Mouse (Mus musculus) MEL (cell line): Measurements from ENCODE around the gene Tmem42. TPM values are rescaled to one million over a fixed set of nuclear protein-coding genes. Genes with fewer than 3 reads are reported as not detected.

Experiments
- DNase-seq: peaks from one replicate; pipeline ENCODE4 v3.0.0; 2011; ENCODE audit warnings: low read depth, low spot score
- H3K27ac ChIP-seq: 2 replicates; pipeline ENCODE4 v1.5.1; 2012; ENCODE audit warnings: low read depth, mild to moderate bottlenecking, control low read depth, low read length, moderate library complexity; ENCODE audit not compliant: control insufficient read depth
- H3K27me3 ChIP-seq, 2 experiments: fragments of 150-350 bp in 1 of 2; sonication (generic) in 1 of 2; 2 replicates each; pipeline ENCODE4 v1.6.1; 2012; ENCODE audit warnings: low read length in 2 of 2, mild to moderate bottlenecking in 2 of 2, improper control_type of control experiment in 1 of 2, moderate library complexity in 1 of 2; ENCODE audit not compliant: insufficient read depth in 2 of 2, control insufficient read depth in 1 of 2
- H3K36me3 ChIP-seq, 2 experiments: 2 replicates each; pipeline ENCODE4 v1.6.1; 2012 to 2014; ENCODE audit warnings: low read length in 2 of 2, improper control_type of control experiment in 1 of 2, inconsistent platforms in 1 of 2, mild to moderate bottlenecking in 1 of 2; ENCODE audit not compliant: insufficient read depth in 2 of 2, control insufficient read depth in 1 of 2
- H3K4me1 ChIP-seq, 2 experiments: fragments of 150-350 bp in 1 of 2; sonication (generic) in 1 of 2; 2 replicates each; pipeline ENCODE4 v1.6.1; 2012; ENCODE audit warnings: low read length in 2 of 2, improper control_type of control experiment in 1 of 2, mild to moderate bottlenecking in 1 of 2; ENCODE audit not compliant: insufficient read depth in 2 of 2, control insufficient read depth in 1 of 2
- H3K4me3 ChIP-seq, 2 experiments: fragments of 150-350 bp in 1 of 2; sonication (generic) in 1 of 2; 2 replicates each; pipeline ENCODE4 v1.5.1; 2012; ENCODE audit warnings: low read depth in 2 of 2, low read length in 2 of 2, mild to moderate bottlenecking in 2 of 2, moderate library complexity in 2 of 2, control low read depth in 1 of 2, improper control_type of control experiment in 1 of 2; ENCODE audit not compliant: control insufficient read depth in 1 of 2, insufficient read depth in 1 of 2
- H3K79me2 ChIP-seq: 2 replicates; pipeline ENCODE4 v1.6.1; 2012; ENCODE audit warnings: mild to moderate bottlenecking, low read length, moderate library complexity; ENCODE audit not compliant: control insufficient read depth, poor library complexity, insufficient read depth
- H3K9ac ChIP-seq: 2 replicates; pipeline ENCODE4 v1.6.1; 2012; ENCODE audit warnings: low read depth, mild to moderate bottlenecking, control low read depth, low read length, moderate library complexity; ENCODE audit not compliant: control insufficient read depth, poor library complexity, severe bottlenecking
- H3K9me3 ChIP-seq: fragments of 150-350 bp; sonication (generic); replicated peaks from 2 replicates; pipeline ENCODE4 v1.6.1; 2012; ENCODE audit warnings: mild to moderate bottlenecking, low read length, improper control_type of control experiment, moderate library complexity; ENCODE audit not compliant: insufficient read depth
- BHLHE40 ChIP-seq: IDR thresholded peaks from 2 replicates; pipeline ENCODE4 v1.6.1; 2012; ENCODE audit warnings: low read depth, mild to moderate bottlenecking, inconsistent platforms, low read length, improper control_type of control experiment, borderline replicate concordance
- CHD1 ChIP-seq: IDR thresholded peaks from 2 replicates; pipeline ENCODE4 v1.6.1; 2012; ENCODE audit warnings: low read depth, mild to moderate bottlenecking, inconsistent platforms, low read length, improper control_type of control experiment
- CHD2 ChIP-seq: IDR thresholded peaks from 2 replicates; pipeline ENCODE4 v1.6.1; 2011; ENCODE audit warnings: low read length, improper control_type of control experiment
- CTCF ChIP-seq, 3 experiments: IDR thresholded peaks in 2 of 3; conservative IDR thresholded peaks in 1 of 3; 2 replicates each; pipeline ENCODE4 v1.5.1; 2011 to 2012; ENCODE audit warnings: low read length in 3 of 3, low read depth in 2 of 3, mild to moderate bottlenecking in 2 of 3, improper control_type of control experiment in 1 of 3, inconsistent platforms in 1 of 3, mixed read lengths in 1 of 3, moderate library complexity in 1 of 3; ENCODE audit not compliant: control insufficient read depth in 1 of 3, insufficient read depth in 1 of 3, poor library complexity in 1 of 3, severe bottlenecking in 1 of 3
- E2F4 ChIP-seq: IDR thresholded peaks from 2 replicates; pipeline ENCODE4 v1.6.1; 2011; ENCODE audit warnings: low read depth, low read length, improper control_type of control experiment, borderline replicate concordance
- ELF1 ChIP-seq: IDR thresholded peaks from 2 replicates; pipeline ENCODE4 v1.6.1; 2014; ENCODE audit warnings: low read depth, mild to moderate bottlenecking, inconsistent platforms, low read length, improper control_type of control experiment, moderate library complexity
- EP300 ChIP-seq, 2 experiments: IDR thresholded peaks; 2 replicates each; pipeline ENCODE4 v1.6.1; 2011; ENCODE audit warnings: improper control_type of control experiment in 2 of 2, low read length in 2 of 2, low read depth in 1 of 2, mild to moderate bottlenecking in 1 of 2
- GABPA ChIP-seq: IDR thresholded peaks from 2 replicates; pipeline ENCODE4 v1.6.1; 2012; ENCODE audit warnings: low read depth, mild to moderate bottlenecking, inconsistent platforms, low read length, improper control_type of control experiment, moderate library complexity
- GATA1 ChIP-seq: IDR thresholded peaks from 2 replicates; pipeline ENCODE4 v1.6.1; 2011; ENCODE audit warnings: low read depth, low read length, improper control_type of control experiment
- HCFC1 ChIP-seq: IDR thresholded peaks from 2 replicates; pipeline ENCODE4 v1.6.1; 2012; ENCODE audit warnings: low read depth, mild to moderate bottlenecking, inconsistent platforms, low read length, improper control_type of control experiment, moderate library complexity
- JUND ChIP-seq: IDR thresholded peaks from 2 replicates; pipeline ENCODE4 v1.6.1; 2011; ENCODE audit warnings: low read depth, mild to moderate bottlenecking, improper control_type of control experiment, low read length
- KAT2A ChIP-seq: conservative IDR thresholded peaks from 2 replicates; pipeline ENCODE4 v1.6.1; 2012; ENCODE audit warnings: low read depth, low read length, improper control_type of control experiment, inconsistent platforms
- MAFK ChIP-seq: IDR thresholded peaks from 2 replicates; pipeline ENCODE4 v1.6.1; 2011; ENCODE audit warnings: low read depth, mild to moderate bottlenecking, low read length, improper control_type of control experiment, borderline replicate concordance
- MAZ ChIP-seq: IDR thresholded peaks from 2 replicates; pipeline ENCODE4 v1.6.1; 2012; ENCODE audit warnings: low read depth, mild to moderate bottlenecking, inconsistent platforms, low read length, improper control_type of control experiment
- MEF2A ChIP-seq: IDR thresholded peaks from 2 replicates; pipeline ENCODE4 v1.6.1; 2014; ENCODE audit warnings: low read depth, mild to moderate bottlenecking, inconsistent platforms, low read length, improper control_type of control experiment; ENCODE audit not compliant: poor library complexity, insufficient replicate concordance, severe bottlenecking; ENCODE audit errors: extremely low read depth
- MXI1 ChIP-seq: IDR thresholded peaks from 2 replicates; pipeline ENCODE4 v1.6.1; 2011; ENCODE audit warnings: mild to moderate bottlenecking, low read depth, low read length, improper control_type of control experiment
- MYB ChIP-seq: IDR thresholded peaks from 2 replicates; pipeline ENCODE4 v1.6.1; 2011; ENCODE audit warnings: mild to moderate bottlenecking, low read depth, low read length, improper control_type of control experiment
- NELFE ChIP-seq: IDR thresholded peaks from 2 replicates; pipeline ENCODE4 v1.6.1; 2011; ENCODE audit warnings: low read depth, low read length, improper control_type of control experiment
- POLR2A ChIP-seq, 2 experiments: IDR thresholded peaks; 2 replicates each; pipeline ENCODE4 v1.6.1; 2011 to 2012; ENCODE audit warnings: low read length in 2 of 2, mild to moderate bottlenecking in 2 of 2, control low read depth in 1 of 2, improper control_type of control experiment in 1 of 2, low read depth in 1 of 2, moderate library complexity in 1 of 2; ENCODE audit not compliant: control insufficient read depth in 1 of 2, insufficient read depth in 1 of 2, poor library complexity in 1 of 2
- POLR2AphosphoS2 ChIP-seq: IDR thresholded peaks from 2 replicates; pipeline ENCODE4 v1.6.1; 2011; ENCODE audit warnings: low read length, improper control_type of control experiment
- POLR2AphosphoS5 ChIP-seq: IDR thresholded peaks from 2 replicates; pipeline ENCODE4 v1.6.1; 2012; ENCODE audit warnings: low read depth, borderline replicate concordance, mild to moderate bottlenecking, inconsistent platforms, low read length, moderate library complexity, mixed read lengths
- RCOR1 ChIP-seq: IDR thresholded peaks from 2 replicates; pipeline ENCODE4 v1.6.1; 2012; ENCODE audit warnings: low read depth, mild to moderate bottlenecking, inconsistent platforms, low read length, improper control_type of control experiment
- SIN3A ChIP-seq: IDR thresholded peaks from 2 replicates; pipeline ENCODE4 v1.6.1; 2012; ENCODE audit warnings: low read length, improper control_type of control experiment, inconsistent platforms
- TAL1 ChIP-seq: IDR thresholded peaks from 2 replicates; pipeline ENCODE4 v1.6.1; 2012; ENCODE audit warnings: mild to moderate bottlenecking, inconsistent platforms, low read length, moderate library complexity, mixed read lengths
- TCF12 ChIP-seq: IDR thresholded peaks from 2 replicates; pipeline ENCODE4 v1.6.1; 2014; ENCODE audit warnings: low read depth, mild to moderate bottlenecking, inconsistent platforms, low read length, improper control_type of control experiment, moderate library complexity
- UBTF ChIP-seq: IDR thresholded peaks from 2 replicates; pipeline ENCODE4 v1.6.1; 2012; ENCODE audit warnings: low read depth, mild to moderate bottlenecking, inconsistent platforms, low read length, improper control_type of control experiment, moderate library complexity, borderline replicate concordance; ENCODE audit not compliant: insufficient read depth
- USF1 ChIP-seq: IDR thresholded peaks from 2 replicates; pipeline ENCODE4 v1.6.1; 2014; ENCODE audit warnings: low read depth, mild to moderate bottlenecking, inconsistent platforms, low read length, improper control_type of control experiment, moderate library complexity
- ZC3H11A ChIP-seq: IDR thresholded peaks from 2 replicates; pipeline ENCODE4 v1.6.1; 2012; ENCODE audit warnings: low read depth, mild to moderate bottlenecking, inconsistent platforms, low read length, improper control_type of control experiment
- ZMIZ1 ChIP-seq: IDR thresholded peaks from 2 replicates; pipeline ENCODE4 v1.6.1; 2012; ENCODE audit warnings: low read depth, mild to moderate bottlenecking, inconsistent platforms, low read length, improper control_type of control experiment, moderate library complexity
- polyA plus RNA-seq, 2 experiments: library from polyadenylated mRNA; stranded (reverse) in 1 of 2; unstranded in 1 of 2; fragments of >175 nt in 1 of 2; fragments of >200 nt in 1 of 2; gene quantifications; 2 replicates each; pipeline versions ENCODE4 v1.2.1 to v1.2.4; 2012; ENCODE audit warnings: low replicate concordance in 2 of 2, low read depth in 1 of 2; ENCODE audit not compliant: insufficient read length in 2 of 2, insufficient read depth in 1 of 2, missing spikeins in 1 of 2
- total RNA-seq: library from RNA; depleted of rRNA; stranded (reverse); fragments of 300-350 nt; gene quantifications from 2 replicates; pipeline ENCODE4 v1.2.3, GENCODE M21; 2012

Gene Tmem42
- total and polyA plus RNA-seq, 3 experiments, result 14.6 to 15.0 TPM; not detected in 1

GRCm38 (mm10) chr9:123047665-123048064 is 26.5 kb downstream of the Tmem42 start:
- H3K79me2 ChIP-seq, result no peaks in the 10 kb centered on the region

GRCm38 (mm10) chr9:123058724-123059292 is 37.7 kb downstream of the Tmem42 start:
- DNase-seq, result peak; percentile 92
- Histone ChIP-seq H3K27me3 (no peaks in the 10 kb centered on the region), H3K4me1 (peaks cover 0 to 13% of the 10 kb centered on the region in 2 experiments; a peak in 3 of 4 replicates)
- TF ChIP-seq NELFE (no peak), USF1 (no peak), ZC3H11A (no peak), GATA1 (peak; percentile 85), CHD2 (0 out of 2 replicates have a peak, but pooled peaks have one; percentile 45), UBTF (no peak), MEF2A (no peak), RCOR1 (peak; percentile 63; the same call in 1 of the 2 replicates), CTCF (IDR thresholded peaks at IDR 0.05 in 2 of 3, conservative IDR thresholded peaks at IDR 0.05 in 1 of 3; ENCODE audit: control insufficient read depth in 1 of 3, insufficient read depth in 1 of 3, low read depth in 2 of 3, low read length in 3 of 3, poor library complexity in 1 of 3, severe bottlenecking in 1 of 3) (peak in 2 of 3 experiments; percentile 39 to 49; a peak in 3 of 6 replicates), TCF12 (peak; percentile 47; the same call in 1 of the 2 replicates), JUND (peak; percentile 31; the same call in 1 of the 2 replicates), SIN3A (no peak), ZMIZ1 (no peak), POLR2AphosphoS5 (no peak), GABPA (no peak), CHD1 (no peak), HCFC1 (peak; percentile 45; the same call in 1 of the 2 replicates), MAZ (no peak), MAFK (peak; percentile 86; the same call in 1 of the 2 replicates), ELF1 (peak; percentile 67), POLR2AphosphoS2 (no peak), EP300 (IDR thresholded peaks at IDR 0.05; ENCODE audit: low read depth in 1 of 2, low read length in 2 of 2) (peak; percentile 60 to 74), MXI1 (no peak), E2F4 (no peak), TAL1 (peak; percentile 50; the same call in 1 of the 2 replicates), POLR2A (IDR thresholded peaks at IDR 0.05; ENCODE audit: control insufficient read depth in 1 of 2, insufficient read depth in 1 of 2, low read depth in 1 of 2, low read length in 2 of 2, poor library complexity in 1 of 2) (no peak)

More at GRCm38 (mm10) chr9:123047665-123048064, 26.5 kb downstream of the Tmem42 start:
- TF ChIP-seq GABPA, result no peak
- TF ChIP-seq MYB, result no peak
- TF ChIP-seq TCF12, result no peak
- no peak for TF ChIP-seq CTCF (IDR thresholded peaks at IDR 0.05 in 2 of 3, conservative IDR thresholded peaks at IDR 0.05 in 1 of 3; ENCODE audit: control insufficient read depth in 1 of 3, insufficient read depth in 1 of 3, low read depth in 2 of 3, low read length in 3 of 3, poor library complexity in 1 of 3, severe bottlenecking in 1 of 3)
- TF ChIP-seq KAT2A, result no peak
- TF ChIP-seq MEF2A, result no peak
- no peak for TF ChIP-seq BHLHE40
- TF ChIP-seq POLR2AphosphoS2, result no peak
- no peak for TF ChIP-seq GATA1
- no peak for TF ChIP-seq UBTF
- H3K9me3 ChIP-seq, result no peaks in the 10 kb centered on the region
- no peak overlapping the region for H3K4me3 ChIP-seq
- DNase-seq, result peak; percentile 60
- 0 out of 4 replicates have a peak, but pooled peaks cover 0 to 2% of the 10 kb centered on the region in 2 experiments for H3K27me3 ChIP-seq
- no peaks in the 10 kb centered on the region for H3K36me3 ChIP-seq
- peaks cover 0 to 2% of the 10 kb centered on the region in 2 experiments; a peak in 2 of 4 replicates for H3K4me1 ChIP-seq
- H3K9ac ChIP-seq, result no peak overlapping the region
- no peak overlapping the region for H3K27ac ChIP-seq

More at GRCm38 (mm10) chr9:123058724-123059292, 37.7 kb downstream of the Tmem42 start:
- H3K4me3 ChIP-seq, result no peak overlapping the region
- no peak overlapping the region for H3K9ac ChIP-seq
- H3K79me2 ChIP-seq, result no peaks in the 10 kb centered on the region
- peaks cover 0 to 11% of the 10 kb centered on the region in 2 experiments; a peak in 2 of 4 replicates for H3K36me3 ChIP-seq
- no peaks in the 10 kb centered on the region for H3K9me3 ChIP-seq
- H3K27ac ChIP-seq, result no peak overlapping the region
